Mouse (Mus musculus) liver, adult 2 months (tissue): ENCODE measurements at regions not wholly inside any gene's neighbourhood (a gene's known extent, or its start where the extent isn't known, plus 50 kb on each side); places are given as distances from the start of the nearest gene placed in this dataset.

Experiments
- CTCF ChIP-seq: fragments of 200-500 bp; IDR thresholded peaks from 2 replicates; pipeline ENCODE4 v1.5.1; 2011; ENCODE audit warnings: low read depth, low read length, control low read depth
- POLR2A ChIP-seq: fragments of 200-500 bp; IDR thresholded peaks from 2 replicates; pipeline ENCODE4 v1.6.1; 2011; ENCODE audit warnings: low read length, control low read depth; ENCODE audit not compliant: insufficient read depth; ENCODE audit errors: extremely low read depth

- TF ChIP-seq CTCF (no peak), POLR2A (no peak)
Observed at GRCm38 (mm10) chr9:68239551-68239950, 399.4 kb downstream of the Vps13c start.
